Mouse (Mus musculus) kidney, adult 2 months (tissue): ENCODE data around the gene Stk24. TPM values are rescaled to one million over a fixed set of nuclear protein-coding genes. Genes with fewer than 3 reads are reported as not detected.

Source experiments
- DNase-seq: peaks from one replicate; pipeline ENCODE4 v3.0.0; 2021
- H3K27ac ChIP-seq: fragments of 200-500 bp; 2 replicates; pipeline ENCODE4 v1.5.1; 2012; ENCODE audit warnings: low read depth, low read length, control low read depth, inconsistent platforms; ENCODE audit not compliant: insufficient read depth
- H3K27me3 ChIP-seq: fragments of 200-500 bp; replicated peaks from 2 replicates; pipeline ENCODE4 v1.6.1; 2012; ENCODE audit warnings: mild to moderate bottlenecking, moderate library complexity, low read length, inconsistent platforms; ENCODE audit not compliant: control insufficient read depth, insufficient read depth
- H3K36me3 ChIP-seq: fragments of 200-500 bp; 2 replicates; pipeline ENCODE4 v1.6.1; 2012; ENCODE audit warnings: mild to moderate bottlenecking, moderate library complexity, low read length, inconsistent platforms; ENCODE audit not compliant: control insufficient read depth, insufficient read depth
- H3K4me1 ChIP-seq: fragments of 200-500 bp; 2 replicates; pipeline ENCODE4 v1.6.1; 2011; ENCODE audit warnings: low read length; ENCODE audit not compliant: control insufficient read depth, insufficient read depth
- H3K4me3 ChIP-seq: fragments of 200-500 bp; 2 replicates; pipeline ENCODE4 v1.5.1; 2011; ENCODE audit warnings: mild to moderate bottlenecking, low read depth, low read length, control low read depth; ENCODE audit not compliant: insufficient read depth
- CTCF ChIP-seq: fragments of 200-500 bp; conservative IDR thresholded peaks from 2 replicates; pipeline ENCODE4 v1.5.1; 2011; ENCODE audit warnings: low read depth, mild to moderate bottlenecking, control low read depth, low read length, moderate library complexity, mixed read lengths; ENCODE audit not compliant: insufficient read depth, insufficient read length
- POLR2A ChIP-seq: fragments of 200-500 bp; IDR thresholded peaks from one replicate; pipeline ENCODE4 v1.6.1; 2011; ENCODE audit warnings: low read depth, low read length, control low read depth
- WGBS: fragments of 180-500 bp; shearing (Covaris S2); methylation state at CpG from one replicate; pipeline ENCODE4 v1.1.7; 2018; 5-methylcytosine and 5-hydroxymethylcytosine counted together
- polyA plus RNA-seq: library from polyadenylated mRNA; depleted of rRNA; stranded (reverse); fragments of >200 nt; gene quantifications from 2 replicates; pipeline ENCODE4 v1.2.3, GENCODE M21; 2012

Stk24 gene
- polyA plus RNA-seq, 1 experiment, result 27.1 TPM

DNA sequence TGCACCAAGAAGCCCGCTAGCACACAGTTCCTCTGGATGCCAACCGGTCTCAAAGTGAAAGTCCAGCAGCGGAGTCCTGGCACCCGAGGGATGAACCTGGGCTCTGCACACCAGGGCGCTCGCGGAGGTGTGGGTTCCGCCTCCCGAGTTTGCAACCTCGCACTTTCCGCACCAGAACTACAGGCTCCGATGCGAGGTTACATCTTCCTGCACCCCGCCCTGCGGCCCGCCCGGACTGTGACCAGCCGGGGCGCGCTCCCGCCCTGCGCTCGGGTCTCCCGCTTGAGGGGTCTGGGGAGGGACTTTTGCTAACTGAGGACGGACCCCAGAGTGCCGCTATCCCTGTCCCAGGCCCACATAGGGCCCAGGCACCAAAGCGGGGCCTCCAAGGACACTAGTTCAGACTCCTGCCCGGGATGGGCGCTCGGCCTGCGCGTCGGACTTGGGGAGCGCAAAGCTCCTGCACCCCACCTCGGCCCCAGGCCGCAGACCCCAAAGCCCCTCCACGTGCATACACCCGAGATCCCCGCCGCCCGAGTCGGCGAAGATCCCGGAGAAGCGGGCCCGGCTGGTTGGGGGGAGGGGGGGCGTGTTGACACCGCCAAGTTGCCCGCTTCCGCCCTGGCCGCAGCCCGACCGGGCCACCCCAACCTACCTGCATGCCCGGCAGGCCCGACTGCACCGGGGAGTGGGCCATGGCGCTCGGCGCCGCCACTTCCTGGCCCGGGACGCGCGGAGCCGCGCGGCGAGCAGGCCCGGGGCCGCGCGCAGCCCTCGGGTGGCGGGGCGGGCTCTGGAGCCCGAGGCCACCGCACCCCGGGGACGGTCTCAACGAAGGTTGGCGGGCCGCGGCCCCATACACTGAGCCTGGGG, 1.3 kb downstream of the Stk24 start:
- TF ChIP-seq CTCF (no peak), POLR2A (no peak)
- no peaks in the 10 kb centered on the region for H3K27me3 ChIP-seq
- H3K27ac ChIP-seq, result peak overlapping the region; percentile 93
- under 1% methylated on average over 83 of the region's 83 CpGs for WGBS
- peaks cover 4% of the 10 kb centered on the region; the same call in 1 of the 2 replicates for H3K4me1 ChIP-seq
- no peaks in the 10 kb centered on the region for H3K36me3 ChIP-seq
- H3K4me3 ChIP-seq, result peak overlapping the region; percentile 89
- peak; percentile 89 for DNase-seq

DNA sequence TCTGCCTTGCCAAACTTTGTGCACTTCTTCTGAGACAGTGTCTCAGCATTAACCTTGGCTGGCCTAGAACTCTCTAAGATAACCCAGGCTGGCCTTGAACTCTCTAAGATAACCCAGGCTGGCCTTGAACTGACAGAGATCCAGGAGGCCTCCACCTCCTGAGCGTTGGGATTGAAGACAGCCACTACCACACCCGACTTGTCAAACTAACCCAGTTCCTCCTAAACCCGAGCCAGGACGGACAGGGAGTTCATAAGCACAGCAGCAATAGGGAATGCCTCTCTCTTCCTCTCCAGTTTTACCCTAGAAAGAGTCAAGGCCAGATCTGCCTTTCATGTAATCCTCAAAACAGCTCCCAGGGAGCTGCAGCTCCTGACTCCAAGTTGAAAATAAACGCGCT, 3.2 kb downstream of the Stk24 start:
- TF ChIP-seq CTCF, result no peak
- no peak for TF ChIP-seq POLR2A
- Histone ChIP-seq H3K4me1 (peaks cover 4% of the 10 kb centered on the region; the same call in 1 of the 2 replicates), H3K36me3 (no peaks in the 10 kb centered on the region), H3K27me3 (no peaks in the 10 kb centered on the region), H3K4me3 (no peak overlapping the region), H3K27ac (no peak overlapping the region)
- WGBS, result 52% methylated on average over 6 of the region's 6 CpGs
- no peak for DNase-seq

DNA sequence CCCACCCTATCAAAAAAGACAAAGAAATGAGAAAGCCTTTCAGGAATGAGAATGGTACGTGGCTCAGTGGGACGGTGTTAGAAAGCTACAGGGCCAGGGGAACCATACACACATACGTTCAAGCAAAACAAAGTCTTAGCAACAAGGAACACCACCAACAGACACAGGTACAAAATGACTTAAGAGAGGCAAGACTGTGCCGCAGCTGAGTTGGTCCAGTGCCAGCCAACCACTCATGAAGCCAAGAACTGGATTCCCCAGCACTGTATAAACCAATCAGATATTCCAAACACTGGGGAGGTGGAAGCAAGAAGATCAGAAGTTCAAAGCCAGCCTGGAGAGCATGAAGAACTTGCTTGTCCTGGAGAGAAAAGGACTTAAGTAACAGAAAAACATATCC, 5.9 kb downstream of the Stk24 start:
- Histone ChIP-seq H3K36me3 (no peaks in the 10 kb centered on the region), H3K4me1 (peaks cover 4% of the 10 kb centered on the region; the same call in 1 of the 2 replicates), H3K4me3 (no peak overlapping the region), H3K27ac (no peak overlapping the region), H3K27me3 (no peaks in the 10 kb centered on the region)
- WGBS, result 63% methylated on average over 4 of the region's 4 CpGs
- TF ChIP-seq POLR2A, result no peak
- TF ChIP-seq CTCF, result no peak
- no peak for DNase-seq

DNA sequence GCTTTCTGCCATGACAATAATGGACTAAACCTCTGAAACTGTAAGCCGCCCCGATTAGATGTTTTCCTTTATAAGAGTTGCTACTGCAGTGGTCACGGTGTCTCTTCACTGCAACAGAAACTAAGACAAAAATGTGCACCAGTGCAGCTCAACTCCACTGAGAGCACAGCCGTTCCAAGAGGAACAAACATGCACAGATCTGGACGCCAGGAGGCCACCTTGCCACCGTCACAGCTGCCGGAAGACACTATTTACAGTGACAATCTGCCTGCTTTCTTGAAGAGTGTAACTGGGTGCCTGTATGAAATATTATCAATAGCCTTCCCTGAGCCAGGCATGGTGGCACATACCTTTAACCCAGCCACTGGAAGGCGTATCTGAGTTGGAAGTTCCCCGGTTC, 6.8 kb downstream of the Stk24 start:
- 85% methylated on average over 9 of the region's 9 CpGs for WGBS
- no peak for TF ChIP-seq CTCF
- no peak for TF ChIP-seq POLR2A
- H3K4me1 ChIP-seq, result peaks cover 7% of the 10 kb centered on the region; the same call in 1 of the 2 replicates

DNA sequence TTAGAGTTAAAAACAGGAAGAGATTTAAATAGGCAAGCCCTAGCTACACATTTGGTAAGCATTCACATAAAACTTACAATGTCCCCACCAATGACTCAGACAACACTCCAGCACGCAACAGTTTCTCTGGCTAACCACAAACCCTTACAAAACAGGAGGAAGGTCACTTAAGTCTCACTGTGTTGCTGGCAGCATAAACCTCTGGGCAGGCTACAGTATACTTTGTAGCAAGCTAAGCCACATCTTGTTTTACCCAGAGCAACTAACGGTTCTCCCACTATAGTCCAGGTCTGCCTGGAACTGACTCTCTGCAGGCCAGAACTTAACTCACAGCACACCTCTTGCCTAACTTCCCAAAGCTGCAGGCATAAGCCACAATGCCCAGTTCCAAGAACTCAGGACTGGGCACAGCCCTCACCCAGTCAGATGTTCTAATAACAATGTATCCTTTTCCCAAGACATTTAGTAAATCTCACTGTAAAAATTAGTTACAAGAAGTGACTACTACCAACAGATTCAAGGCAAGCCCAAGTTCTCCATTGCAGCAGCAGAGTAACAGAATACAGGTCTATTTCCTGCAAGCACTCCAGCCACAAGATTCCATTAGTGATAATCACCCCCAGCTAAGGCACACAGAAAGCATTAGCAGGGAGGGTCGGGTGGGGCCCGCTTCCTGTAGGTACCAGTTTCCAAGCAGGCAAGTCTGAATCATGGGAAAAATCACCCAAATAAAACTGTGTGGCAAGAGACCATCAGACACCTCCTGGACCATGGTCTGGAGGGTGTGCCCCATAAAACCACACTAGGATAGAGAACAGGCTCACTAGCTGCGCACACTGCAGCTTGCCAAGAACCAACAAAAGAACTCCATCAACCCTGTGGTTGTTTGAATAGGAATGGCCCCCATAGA, 7.6 kb downstream of the Stk24 start:
- Histone ChIP-seq H3K36me3 (no peaks in the 10 kb centered on the region), H3K27me3 (no peaks in the 10 kb centered on the region), H3K27ac (no peak overlapping the region), H3K4me1 (peaks cover 11% of the 10 kb centered on the region), H3K4me3 (no peak overlapping the region)
- no peak for DNase-seq
- no peak for TF ChIP-seq POLR2A
- TF ChIP-seq CTCF, result no peak
- WGBS, result 59% methylated on average over 5 of the region's 5 CpGs

More for the DNA sequence above, 6.8 kb downstream of the Stk24 start:
- Histone ChIP-seq H3K27ac (no peak overlapping the region), H3K4me3 (no peak overlapping the region), H3K36me3 (no peaks in the 10 kb centered on the region), H3K27me3 (no peaks in the 10 kb centered on the region)
- DNase-seq, result no peak

DNA sequence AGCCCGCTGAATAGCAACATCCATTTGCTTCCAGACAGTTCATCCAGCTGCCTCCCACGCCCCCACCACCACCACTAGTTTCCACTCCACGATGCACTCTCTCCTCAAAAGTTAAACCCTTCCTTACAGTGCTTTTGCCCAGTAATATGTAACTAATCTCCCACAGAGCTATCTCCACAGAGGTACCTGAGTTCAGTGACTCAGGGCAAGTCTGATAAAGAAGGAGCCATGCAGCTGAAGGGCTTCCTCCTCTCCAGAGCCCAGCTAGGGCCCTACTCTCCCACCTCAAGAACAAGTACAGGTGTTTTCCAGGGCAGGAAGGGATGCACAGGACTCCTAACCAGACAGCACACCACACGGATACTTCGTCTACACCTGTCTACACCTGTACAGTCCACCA, 10.4 kb downstream of the Stk24 start:
- Histone ChIP-seq H3K4me3 (no peak overlapping the region), H3K36me3 (no peaks in the 10 kb centered on the region), H3K27ac (no peak overlapping the region), H3K4me1 (peaks cover 14% of the 10 kb centered on the region), H3K27me3 (no peaks in the 10 kb centered on the region)
- WGBS, result 52% methylated on average over 5 of the region's 5 CpGs
- no peak for DNase-seq
- TF ChIP-seq CTCF (no peak), POLR2A (no peak)

DNA sequence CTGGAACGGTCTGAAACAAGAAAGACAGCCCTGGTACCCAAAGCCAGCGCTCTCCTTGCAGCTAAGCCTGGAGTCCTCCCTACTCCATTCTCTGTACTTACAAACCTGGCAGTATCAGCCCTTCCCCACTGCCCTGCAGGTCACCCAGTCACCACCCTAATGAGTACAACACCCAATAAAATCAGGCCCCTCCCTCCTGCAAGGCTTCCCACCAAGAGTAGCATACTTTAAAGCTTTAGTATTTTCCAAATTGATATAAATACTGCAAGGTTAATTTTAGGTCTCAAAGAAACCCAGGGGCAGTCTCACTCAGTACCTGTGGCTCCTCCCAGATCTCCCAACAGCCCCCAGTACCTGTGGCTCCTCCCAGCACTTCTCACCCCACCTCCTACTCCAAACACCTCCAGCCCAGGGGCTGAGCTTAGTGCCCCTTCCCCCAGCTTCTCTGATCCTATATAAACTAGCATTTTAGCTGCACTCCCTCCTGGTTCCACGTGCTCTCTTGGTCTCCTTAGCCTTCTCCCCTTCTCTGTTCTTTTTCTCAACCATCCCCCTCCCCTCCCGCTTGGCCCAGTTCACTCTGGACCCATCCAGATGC, 11.6 kb downstream of the Stk24 start:
- 63% methylated on average over 4 of the region's 4 CpGs for WGBS
- Histone ChIP-seq H3K4me1 (peaks cover 14% of the 10 kb centered on the region), H3K4me3 (no peak overlapping the region), H3K27ac (no peak overlapping the region), H3K36me3 (no peaks in the 10 kb centered on the region), H3K27me3 (no peaks in the 10 kb centered on the region)
- DNase-seq, result peak; percentile 36
- no peak for TF ChIP-seq POLR2A
